Mouse (Mus musculus): Measurements from ENCODE around the gene Vps26a.
"Not testable (repeated sequence)": the region's sequence is repeated elsewhere in the genome, so short reads cannot be mapped to it uniquely, and the experiment has no call there.

Vps26a gene

DNA sequence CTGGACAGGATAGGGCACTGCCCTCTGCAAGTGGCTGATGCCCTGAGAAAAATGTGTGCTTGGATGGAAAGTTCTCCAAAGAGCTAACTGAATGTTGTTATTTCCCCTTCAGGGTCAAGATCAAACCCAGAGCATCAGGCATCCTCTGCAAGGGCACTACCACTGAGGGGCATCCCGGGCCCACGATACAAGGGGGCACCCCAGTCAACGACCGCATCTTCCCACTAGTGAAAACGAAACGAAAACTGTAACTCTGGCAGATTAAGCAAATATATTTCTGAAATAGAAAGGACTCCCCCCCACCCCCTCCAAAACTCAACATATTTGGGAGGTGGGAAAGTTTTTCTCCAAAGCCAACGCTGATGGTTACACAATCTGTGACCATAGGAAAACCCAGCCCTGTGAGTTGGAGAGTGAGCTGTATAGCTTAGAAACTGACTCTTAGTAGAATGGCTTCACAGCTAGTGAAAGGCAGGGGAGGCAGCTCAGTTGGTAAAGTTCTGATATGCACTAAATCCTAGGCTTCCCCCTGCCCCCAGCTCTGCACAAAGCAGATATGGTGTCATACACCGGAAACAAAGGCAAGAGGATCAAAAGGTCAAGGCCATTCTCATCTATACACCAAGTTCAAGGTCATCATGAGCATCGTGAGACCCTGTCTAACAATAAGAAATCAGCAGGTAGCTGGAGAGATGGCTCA, 14.5 kb upstream of the Vps26a start:
- no peak for DNase-seq (ENCODE audit: low read depth)

DNA sequence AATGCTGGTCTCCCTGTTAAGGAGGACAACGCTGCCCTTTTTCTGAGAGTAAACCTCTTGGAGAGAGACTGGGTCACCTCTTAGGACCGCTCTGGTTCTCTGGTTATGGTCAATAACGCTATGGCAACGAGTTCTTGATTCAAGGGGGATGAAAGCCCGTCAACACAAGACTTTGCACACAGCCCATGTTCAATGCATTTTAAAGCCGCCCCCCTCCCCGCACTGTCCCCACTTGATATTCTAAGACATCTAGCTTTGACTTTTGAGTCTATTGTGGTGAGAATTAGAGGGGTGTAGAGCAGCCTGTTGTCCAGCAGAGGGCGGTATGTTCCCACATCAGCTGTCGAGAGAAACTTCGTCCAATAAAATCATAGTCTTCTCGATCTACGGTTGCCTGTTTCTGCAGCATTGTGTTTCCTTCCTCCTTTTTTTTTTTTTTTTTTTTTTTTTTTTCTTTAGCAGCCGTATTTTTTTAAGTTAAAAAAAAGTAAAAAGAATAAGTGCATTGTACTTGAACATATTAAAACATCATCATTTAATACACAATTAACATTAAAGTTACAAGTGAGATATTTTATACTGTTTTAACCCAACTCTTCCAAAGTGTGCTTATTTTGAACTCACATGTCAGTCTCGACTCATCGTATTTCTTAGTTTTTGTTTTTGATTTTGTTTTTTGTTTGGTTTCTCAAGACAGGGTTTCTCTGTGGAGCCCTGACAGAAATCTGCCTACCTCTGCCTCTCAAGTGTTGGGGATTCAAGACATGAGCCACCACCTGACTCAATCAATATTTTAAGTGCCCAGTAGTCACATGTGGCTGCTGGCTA, 13.7 kb upstream of the Vps26a start:
- DNase-seq (ENCODE audit: low read depth) = peak; percentile 77

- not testable (repeated sequence) for DNase-seq (ENCODE audit: low read depth)
Measured at GRCm38 (mm10) chr10:62491681-62492080, 5.1 kb upstream of the Vps26a start.

DNA sequence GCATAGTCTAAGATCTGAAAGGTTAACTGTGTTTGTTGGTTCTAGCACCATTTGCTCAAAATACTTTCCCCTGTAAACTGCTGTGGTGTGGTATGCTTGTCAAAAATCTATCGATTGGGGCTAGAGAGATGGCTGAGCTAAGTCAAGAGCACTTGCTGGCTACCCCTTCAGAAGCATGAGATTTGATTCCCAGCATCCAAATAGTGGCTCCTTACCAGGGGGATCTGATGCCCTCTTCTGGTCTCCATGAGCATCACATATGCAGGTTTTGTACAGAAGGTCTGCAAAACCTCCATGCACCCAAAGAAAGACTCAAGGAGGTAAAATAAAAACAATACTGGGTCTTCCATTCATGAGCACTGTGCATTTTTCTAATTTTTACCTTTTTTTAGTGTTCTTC, 1.7 kb upstream of the Vps26a start:
- DNase-seq (ENCODE audit: low read depth) = peak; percentile 62

DNA sequence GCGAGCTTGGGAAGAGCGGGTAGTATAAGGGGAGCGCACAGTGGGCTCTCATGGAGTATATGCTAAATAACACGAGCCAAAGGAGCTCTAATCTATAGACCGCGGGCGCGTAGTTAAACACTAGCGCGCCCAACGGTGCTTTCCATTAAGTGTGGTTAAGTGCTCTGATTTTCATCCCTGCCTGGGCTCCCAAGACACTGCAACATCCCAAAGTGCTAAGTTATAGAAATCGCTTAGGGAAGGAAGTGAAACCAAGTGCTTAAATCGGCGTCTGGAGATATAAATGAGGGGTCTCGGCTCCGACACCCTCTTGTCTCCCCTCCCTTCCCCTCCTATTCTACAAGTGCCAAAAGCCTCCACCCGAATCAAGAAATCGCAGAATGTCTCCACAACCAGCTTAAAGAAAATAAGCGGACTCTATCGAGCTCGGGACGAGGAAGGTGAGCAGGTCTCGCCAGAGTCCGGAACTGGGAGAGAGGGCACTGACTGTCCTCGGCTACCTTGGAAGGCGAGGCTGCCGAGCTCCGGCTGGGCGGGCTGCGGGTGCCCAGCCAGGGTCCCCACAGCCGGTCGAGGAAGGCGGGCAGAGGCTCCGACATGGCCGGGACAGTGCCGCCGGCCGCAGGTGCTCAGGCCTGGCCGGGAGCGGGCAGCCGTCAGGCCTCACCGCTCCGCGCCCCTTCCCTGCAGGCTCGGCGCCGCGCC, 575 bp downstream of the Vps26a start:
- peak; percentile 47 for DNase-seq (ENCODE audit: low read depth)

GRCm38 (mm10) chr10:62481108-62481852, 5.3 kb downstream of the Vps26a start:
- DNase-seq (ENCODE audit: low read depth) = no peak

DNA sequence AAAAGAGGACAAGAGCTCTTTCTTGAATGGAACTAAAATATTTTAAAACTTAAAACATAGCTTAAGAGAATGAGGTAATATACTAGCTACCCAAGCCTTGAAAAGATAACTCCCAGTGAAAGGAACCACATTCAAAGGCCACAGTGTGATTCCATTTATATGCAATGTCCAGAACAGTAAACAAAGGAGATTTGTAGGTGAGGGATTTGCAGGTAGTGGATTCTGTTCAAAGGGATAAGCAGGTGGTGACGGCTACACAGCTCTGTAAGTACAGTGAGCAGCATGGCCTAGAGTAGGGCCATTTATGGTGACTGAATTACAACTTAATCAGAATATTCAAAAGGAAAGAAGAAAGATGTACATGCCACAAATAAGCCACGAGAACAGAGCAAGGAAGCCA, 9.6 kb downstream of the Vps26a start:
- DNase-seq (ENCODE audit: low read depth) = no peak

GRCm38 (mm10) chr10:62474944-62475343, 11.7 kb downstream of the Vps26a start:
- DNase-seq (ENCODE audit: low read depth) = no peak

GRCm38 (mm10) chr10:62471105-62471504, 15.5 kb downstream of the Vps26a start:
- no peak for DNase-seq (ENCODE audit: low read depth)

GRCm38 (mm10) chr10:62469736-62470135, 16.9 kb downstream of the Vps26a start:
- DNase-seq (ENCODE audit: low read depth) = no peak

GRCm38 (mm10) chr10:62461321-62461720, 25.3 kb downstream of the Vps26a start:
- DNase-seq (ENCODE audit: low read depth) = no peak

GRCm38 (mm10) chr10:62452001-62452400, 34.6 kb downstream of the Vps26a start:
- not testable (repeated sequence) for DNase-seq (ENCODE audit: low read depth)

DNA sequence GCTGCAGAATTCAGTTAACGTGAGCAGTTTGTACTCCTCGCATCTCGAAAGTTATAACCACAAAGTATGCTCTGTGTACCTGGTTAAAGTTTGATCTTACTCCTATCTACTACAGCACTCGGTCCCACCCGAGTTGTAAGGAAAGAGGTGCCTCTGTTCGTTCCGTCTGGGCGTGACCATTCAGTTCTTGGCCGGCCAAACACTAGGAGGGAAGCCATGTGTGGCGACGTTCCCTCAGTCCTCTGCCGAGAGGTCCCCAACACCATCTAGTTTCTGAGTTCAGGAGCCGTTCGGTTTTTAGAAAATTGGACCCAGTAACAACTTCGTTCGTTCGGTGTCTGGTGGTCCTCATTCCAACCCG, 36.3 kb downstream of the Vps26a start:
- no peak for DNase-seq (ENCODE audit: low read depth)

- peak; percentile 83 for DNase-seq (ENCODE audit: low read depth)
Measured at GRCm38 (mm10) chr10:62449364-62450279, 37.0 kb downstream of the Vps26a start, which contains the start of the genes 4930507D05Rik and Supv3l1. 4930507D05Rik (plus strand) TSS chr10:62449489. Supv3l1 (minus strand) TSS chr10:62449738.

DNA sequence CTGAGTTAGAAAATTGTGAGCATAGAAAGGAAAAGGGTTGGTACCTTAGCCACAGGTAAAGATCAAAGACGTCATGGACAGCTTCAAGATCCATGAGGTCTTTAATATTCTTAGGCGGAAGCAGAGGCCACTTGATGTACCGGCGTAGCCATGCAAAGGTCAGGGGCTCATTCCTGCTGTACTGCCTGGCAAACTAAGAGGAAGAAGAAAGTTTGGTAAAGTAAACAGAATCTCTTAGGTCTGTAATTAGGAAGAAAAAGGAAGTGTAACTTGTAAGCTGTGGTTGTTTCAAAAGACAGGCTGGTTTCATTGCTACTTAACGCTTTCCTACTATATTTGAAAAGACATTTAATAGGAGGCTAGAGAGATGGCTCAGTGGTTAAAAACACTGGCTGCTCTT, 56.2 kb downstream of the Vps26a start:
- no peak for DNase-seq (ENCODE audit: low read depth)

DNA sequence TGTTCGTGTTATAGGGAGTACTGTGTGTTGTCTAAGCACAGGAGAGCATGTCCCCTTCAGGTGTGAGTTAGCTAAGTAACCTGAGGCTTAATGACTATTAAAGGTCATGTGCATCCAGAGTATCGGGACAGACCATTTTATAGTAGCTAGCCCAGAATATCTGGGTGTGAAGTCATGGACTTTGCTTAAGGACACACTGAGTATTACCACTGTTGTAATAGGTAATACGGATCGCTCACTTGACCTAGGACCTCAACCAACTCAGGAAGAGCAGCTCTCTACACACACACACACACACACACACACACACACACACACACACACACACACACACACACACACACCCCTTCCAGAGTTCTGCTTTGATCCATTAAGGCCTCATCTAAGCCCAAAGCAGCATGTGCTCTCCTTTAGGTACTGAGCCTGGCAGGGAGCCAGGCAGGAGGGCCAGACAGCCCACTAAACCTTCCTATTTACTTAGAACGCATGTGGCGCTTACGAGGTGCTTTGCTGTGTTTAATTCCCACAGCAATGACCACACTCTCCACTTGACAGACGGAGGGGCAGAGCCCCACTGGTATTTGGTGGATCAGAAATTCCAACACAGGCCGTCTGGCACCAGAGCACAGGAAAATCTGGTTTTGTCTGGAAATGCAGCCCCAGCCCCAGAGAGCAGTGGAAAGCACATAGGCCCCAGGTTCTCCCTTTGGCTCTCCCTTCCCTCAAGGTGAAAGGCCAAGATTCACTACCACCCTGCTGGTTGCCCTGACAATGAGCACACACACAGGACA, 61.3 kb downstream of the Vps26a start:
- no peak for DNase-seq (ENCODE audit: low read depth)

DNA sequence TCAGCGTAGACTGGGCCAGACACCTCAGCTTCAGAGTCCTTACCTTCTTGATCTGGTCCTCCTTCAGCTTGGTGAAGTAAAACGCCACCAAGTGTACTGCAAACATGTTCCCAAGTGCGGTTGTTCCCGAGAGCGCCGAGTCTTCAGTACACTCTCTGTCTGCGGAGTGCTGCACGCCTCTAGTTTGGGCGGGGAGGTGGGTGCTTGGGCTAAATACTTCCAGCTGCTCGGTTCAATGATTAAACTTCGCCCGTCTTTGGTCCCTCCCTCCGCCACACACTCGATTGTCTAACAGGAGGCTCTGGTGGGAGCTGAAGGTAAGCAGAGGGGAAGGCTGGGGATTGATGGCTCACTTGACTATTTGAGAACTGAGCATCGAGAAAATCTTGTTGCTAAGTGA, 64.3 kb downstream of the Vps26a start, which contains the start of gene Hkdc1:
Gene Hkdc1, minus strand, starts transcription at position 237 of the 400 bp plus-strand sequence.
- DNase-seq (ENCODE audit: low read depth) = no peak

DNA sequence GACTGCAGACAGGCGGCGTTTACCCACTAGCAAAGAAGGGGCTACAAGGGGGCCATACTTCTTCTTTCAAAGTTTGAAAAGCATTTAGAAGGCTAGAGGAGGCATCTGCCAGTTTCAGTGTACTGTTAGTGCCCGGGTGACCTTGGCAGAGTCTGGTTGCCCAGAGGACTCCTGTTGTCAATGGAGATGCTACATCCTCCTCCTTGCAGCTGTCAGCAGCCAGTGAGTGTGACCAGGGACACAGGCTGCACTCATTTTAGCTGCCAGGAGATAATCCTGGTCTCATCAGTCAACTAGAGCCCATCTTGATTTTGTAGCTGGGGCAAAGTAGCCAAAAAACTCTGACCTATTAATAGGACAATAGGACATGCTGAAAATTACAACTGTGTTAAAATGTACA, 65.5 kb downstream of the Vps26a start:
- no peak for DNase-seq (ENCODE audit: low read depth)

- no peak for DNase-seq (ENCODE audit: low read depth)
Measured at GRCm38 (mm10) chr10:62420399-62420798, 66.2 kb downstream of the Vps26a start.

DNA sequence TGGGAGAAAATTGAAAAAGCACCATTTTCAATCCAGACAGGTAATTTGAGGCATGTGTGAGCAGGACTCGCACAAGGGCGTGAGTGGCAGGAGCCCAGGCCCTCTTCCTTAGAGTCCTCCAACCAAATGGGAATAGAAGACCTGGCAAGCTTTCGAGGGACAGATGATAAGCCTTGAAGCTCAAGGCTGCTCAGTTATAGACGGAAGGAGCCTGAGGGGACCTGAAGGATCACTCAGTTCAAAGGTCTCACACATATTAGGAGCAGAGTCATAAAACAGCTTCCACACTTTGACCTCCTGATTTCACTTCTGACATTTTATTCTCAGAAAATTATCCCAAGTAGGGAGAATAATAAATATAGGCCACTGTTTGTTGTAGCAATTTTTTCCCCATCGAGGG, 67.2 kb downstream of the Vps26a start:
- no peak for DNase-seq (ENCODE audit: low read depth)
